Mouse (Mus musculus) T-helper 17 cell (primary cell): ENCODE results near the gene Pde6h.

Experiments
- in situ Hi-C, 2 experiments: fragments of 300-600 bp; cut with MboI, MseI; formaldehyde crosslinking; loops; 1 replicate in 1 of 2; 2 replicates in 1 of 2; pipeline ENCODE4 v1.15.1; 2025; ENCODE audit warnings: high pct_unique_total_duplicates in 2 of 2

Pde6h gene

DNA sequence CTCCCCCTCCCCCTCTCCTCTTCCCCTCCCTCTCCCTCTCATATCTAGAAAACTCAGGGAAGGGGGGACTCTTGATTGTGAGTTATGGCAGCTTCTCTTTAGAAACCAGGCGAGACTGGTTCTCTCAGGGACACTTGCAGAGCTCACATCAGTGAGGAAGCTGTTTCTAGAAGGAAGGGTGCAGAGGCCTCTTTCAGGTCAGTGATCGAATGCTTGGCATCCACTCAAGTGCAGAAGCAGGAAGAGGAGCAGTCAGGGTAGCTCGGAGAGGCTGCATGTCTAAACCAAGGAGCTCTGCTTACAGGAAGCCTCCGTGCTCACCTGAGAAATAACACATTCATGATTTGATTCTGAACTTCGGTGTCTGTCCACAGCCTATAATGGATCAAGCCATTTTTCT, 87.6 kb downstream of the Pde6h start:
- in situ Hi-C loops: no loop called here

GRCm38 (mm10) chr6:137014346-137014745, 90.7 kb downstream of the Pde6h start:
- in situ Hi-C loops: no loop called here

DNA sequence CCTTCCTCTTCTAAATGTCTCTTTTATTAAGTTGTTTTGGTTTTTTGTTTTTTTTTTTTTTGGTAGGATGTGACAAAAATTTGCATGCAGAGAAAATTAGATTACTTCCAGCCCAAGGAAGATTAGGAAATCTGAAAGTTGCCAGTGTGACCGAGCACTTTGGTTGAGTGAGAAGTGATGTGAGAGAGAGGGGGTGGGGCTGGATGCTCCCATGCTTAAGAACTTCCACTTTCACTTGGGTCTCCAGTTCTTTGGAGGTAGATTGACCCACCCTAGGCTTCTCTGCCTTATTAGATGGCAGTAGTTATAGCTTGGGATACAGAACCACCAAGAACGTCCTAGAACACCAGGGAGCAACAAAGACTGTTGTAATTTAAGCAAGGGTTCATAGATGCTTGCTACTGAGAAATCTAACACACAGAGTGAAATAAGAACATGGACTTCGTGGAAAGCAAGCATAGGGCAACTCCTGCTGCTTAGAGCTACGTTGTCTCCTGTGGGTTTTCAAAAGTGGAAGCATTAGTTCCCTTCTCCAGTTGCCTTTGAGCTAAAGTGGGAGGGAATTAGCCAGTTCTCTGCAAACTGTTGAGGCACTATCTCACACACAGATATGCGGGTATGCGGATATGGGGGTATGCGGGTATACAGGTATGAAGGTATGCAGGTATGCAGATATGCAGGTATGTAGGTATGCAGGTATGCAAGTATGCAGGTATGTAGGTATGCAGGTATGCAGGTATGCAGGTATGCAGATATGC, 93.8 kb downstream of the Pde6h start:
- in situ Hi-C loops: no loop called here
